Mouse (Mus musculus) kidney, adult 2 months (tissue): Measurements from ENCODE around the gene Magi2. TPM values are rescaled to one million over a fixed set of nuclear protein-coding genes. Genes with fewer than 3 reads are reported as not detected.

Experiments used
- DNase-seq: peaks from one replicate; pipeline ENCODE4 v3.0.0; 2021
- H3K27ac ChIP-seq: fragments of 200-500 bp; 2 replicates; pipeline ENCODE4 v1.5.1; 2012; ENCODE audit warnings: low read depth, low read length, control low read depth, inconsistent platforms; ENCODE audit not compliant: insufficient read depth
- H3K27me3 ChIP-seq: fragments of 200-500 bp; replicated peaks from 2 replicates; pipeline ENCODE4 v1.6.1; 2012; ENCODE audit warnings: mild to moderate bottlenecking, moderate library complexity, low read length, inconsistent platforms; ENCODE audit not compliant: control insufficient read depth, insufficient read depth
- H3K36me3 ChIP-seq: fragments of 200-500 bp; 2 replicates; pipeline ENCODE4 v1.6.1; 2012; ENCODE audit warnings: mild to moderate bottlenecking, moderate library complexity, low read length, inconsistent platforms; ENCODE audit not compliant: control insufficient read depth, insufficient read depth
- H3K4me1 ChIP-seq: fragments of 200-500 bp; 2 replicates; pipeline ENCODE4 v1.6.1; 2011; ENCODE audit warnings: low read length; ENCODE audit not compliant: control insufficient read depth, insufficient read depth
- H3K4me3 ChIP-seq: fragments of 200-500 bp; 2 replicates; pipeline ENCODE4 v1.5.1; 2011; ENCODE audit warnings: mild to moderate bottlenecking, low read depth, low read length, control low read depth; ENCODE audit not compliant: insufficient read depth
- CTCF ChIP-seq: fragments of 200-500 bp; conservative IDR thresholded peaks from 2 replicates; pipeline ENCODE4 v1.5.1; 2011; ENCODE audit warnings: low read depth, mild to moderate bottlenecking, control low read depth, low read length, moderate library complexity, mixed read lengths; ENCODE audit not compliant: insufficient read depth, insufficient read length
- POLR2A ChIP-seq: fragments of 200-500 bp; IDR thresholded peaks from one replicate; pipeline ENCODE4 v1.6.1; 2011; ENCODE audit warnings: low read depth, low read length, control low read depth
- WGBS: fragments of 180-500 bp; shearing (Covaris S2); methylation state at CpG from one replicate; pipeline ENCODE4 v1.1.7; 2018; 5-methylcytosine and 5-hydroxymethylcytosine counted together
- polyA plus RNA-seq: library from polyadenylated mRNA; depleted of rRNA; stranded (reverse); fragments of >200 nt; gene quantifications from 2 replicates; pipeline ENCODE4 v1.2.3, GENCODE M21; 2012

Gene Magi2
- polyA plus RNA-seq, 1 experiment, result 6.1 TPM

- Histone ChIP-seq H3K36me3 (no peaks in the 10 kb centered on the region), H3K27ac (no peak overlapping the region), H3K4me3 (no peak overlapping the region), H3K4me1 (no peaks in the 10 kb centered on the region), H3K27me3 (no peaks in the 10 kb centered on the region)
- 61% methylated on average over 2 of the region's 2 CpGs for WGBS
- no peak for TF ChIP-seq POLR2A
- no peak for DNase-seq
Measured at GRCm38 (mm10) chr5:20491911-20492310, 1265.1 kb downstream of the Magi2 start.

- no peak overlapping the region for H3K4me3 ChIP-seq
- WGBS, result 87% methylated on average over 7 of the region's 7 CpGs
- H3K27me3 ChIP-seq, result no peaks in the 10 kb centered on the region
- H3K4me1 ChIP-seq, result no peaks in the 10 kb centered on the region
- H3K27ac ChIP-seq, result no peak overlapping the region
- H3K36me3 ChIP-seq, result no peaks in the 10 kb centered on the region
- DNase-seq, result no peak
- TF ChIP-seq CTCF, result no peak
- no peak for TF ChIP-seq POLR2A
Measured at GRCm38 (mm10) chr5:20492679-20493078, 1265.8 kb downstream of the Magi2 start.

GRCm38 (mm10) chr5:20494010-20494409 lies 1267.2 kb downstream of the Magi2 start:
- Histone ChIP-seq H3K4me1 (no peaks in the 10 kb centered on the region), H3K27me3 (no peaks in the 10 kb centered on the region), H3K27ac (no peak overlapping the region), H3K36me3 (no peaks in the 10 kb centered on the region), H3K4me3 (no peak overlapping the region)
- 77% methylated on average over 6 of the region's 6 CpGs for WGBS
- TF ChIP-seq CTCF (no peak), POLR2A (no peak)
- DNase-seq, result no peak

GRCm38 (mm10) chr5:20496924-20497323 lies 1270.1 kb downstream of the Magi2 start:
- no peak overlapping the region for H3K27ac ChIP-seq
- no peaks in the 10 kb centered on the region for H3K27me3 ChIP-seq
- DNase-seq, result no peak
- 35% methylated on average over 8 of the region's 8 CpGs for WGBS
- TF ChIP-seq CTCF, result no peak
- TF ChIP-seq POLR2A, result no peak
- no peak overlapping the region for H3K4me3 ChIP-seq
- H3K4me1 ChIP-seq, result 0 out of 2 replicates have a peak, but pooled peaks cover 4% of the 10 kb centered on the region
- no peaks in the 10 kb centered on the region for H3K36me3 ChIP-seq

- H3K36me3 ChIP-seq, result no peaks in the 10 kb centered on the region
- no peaks in the 10 kb centered on the region for H3K27me3 ChIP-seq
- H3K4me3 ChIP-seq, result no peak overlapping the region
- no peak for TF ChIP-seq POLR2A
- TF ChIP-seq CTCF, result no peak
- 0 out of 2 replicates have a peak, but pooled peaks cover 4% of the 10 kb centered on the region for H3K4me1 ChIP-seq
- WGBS, result 29% methylated on average over 9 of the region's 9 CpGs
- peak; percentile 67 for DNase-seq
- H3K27ac ChIP-seq, result no peak overlapping the region; the same call in 1 of the 2 replicates
Measured at GRCm38 (mm10) chr5:20499031-20499600, 1272.3 kb downstream of the Magi2 start.

- H3K27me3 ChIP-seq, result no peaks in the 10 kb centered on the region
- TF ChIP-seq POLR2A, result no peak
- no peak for TF ChIP-seq CTCF
- 77% methylated on average over 5 of the region's 5 CpGs for WGBS
- H3K4me3 ChIP-seq, result no peak overlapping the region
- no peaks in the 10 kb centered on the region for H3K4me1 ChIP-seq
- no peak for DNase-seq
- no peak overlapping the region for H3K27ac ChIP-seq
- H3K36me3 ChIP-seq, result no peaks in the 10 kb centered on the region
Measured at GRCm38 (mm10) chr5:20508609-20509008, 1281.8 kb downstream of the Magi2 start.

- no peak for DNase-seq
- Histone ChIP-seq H3K36me3 (no peaks in the 10 kb centered on the region), H3K27ac (no peak overlapping the region), H3K27me3 (no peaks in the 10 kb centered on the region), H3K4me1 (no peaks in the 10 kb centered on the region), H3K4me3 (no peak overlapping the region)
- TF ChIP-seq CTCF (no peak), POLR2A (no peak)
- WGBS, result 59% methylated on average over 6 of the region's 6 CpGs
Measured at GRCm38 (mm10) chr5:20509606-20510005, 1282.8 kb downstream of the Magi2 start.
